Mouse (Mus musculus): ENCODE results near the gene Olfr522.

Gene Olfr522

GRCm38 (mm10) chr7:140115583-140116328 is 48.8 kb downstream of the Olfr522 start, which contains the start of gene Paox:
Gene Paox, plus strand, starts transcription at chr7:140115799.
- peak in 1 of 2 experiments; percentile 21 for DNase-seq (ENCODE audit: low spot score in 2 of 2)

- DNase-seq (ENCODE audit: low spot score in 2 of 2): no peak
Observed at GRCm38 (mm10) chr7:140111943-140112342, 52.6 kb downstream of the Olfr522 start.

All from spleen, postnatal 4 days (tissue).